Mouse (Mus musculus): ENCODE results near the gene Atmin.

DNA sequence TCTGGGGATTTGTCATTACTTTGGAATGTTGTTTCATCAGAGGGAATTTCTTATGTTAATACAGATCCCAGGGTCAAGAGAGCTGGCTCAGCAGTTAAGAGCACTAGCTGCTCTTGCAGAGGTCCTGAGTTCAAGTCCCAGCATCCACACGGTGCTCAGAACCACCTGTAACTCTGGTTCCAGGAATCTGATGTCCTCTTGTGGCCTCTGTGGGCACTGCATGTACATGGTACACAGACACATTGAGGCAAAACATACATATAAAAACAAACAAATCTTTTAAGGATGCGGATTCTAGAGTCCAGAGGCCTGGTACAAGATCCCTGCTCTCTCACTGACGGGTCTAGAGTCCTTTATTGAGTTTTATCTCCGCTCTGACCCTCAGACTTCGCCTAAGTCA lies 14.6 kb upstream of the Atmin start:
- no peak for TF ChIP-seq CTCF (IDR thresholded peaks at IDR 0.05; ENCODE audit: insufficient read depth, low read depth, low read length)
- no peak for TF ChIP-seq POLR2A (IDR thresholded peaks at IDR 0.05; ENCODE audit: insufficient read depth, low read depth, low read length)
